In the genomic region with DNA sequence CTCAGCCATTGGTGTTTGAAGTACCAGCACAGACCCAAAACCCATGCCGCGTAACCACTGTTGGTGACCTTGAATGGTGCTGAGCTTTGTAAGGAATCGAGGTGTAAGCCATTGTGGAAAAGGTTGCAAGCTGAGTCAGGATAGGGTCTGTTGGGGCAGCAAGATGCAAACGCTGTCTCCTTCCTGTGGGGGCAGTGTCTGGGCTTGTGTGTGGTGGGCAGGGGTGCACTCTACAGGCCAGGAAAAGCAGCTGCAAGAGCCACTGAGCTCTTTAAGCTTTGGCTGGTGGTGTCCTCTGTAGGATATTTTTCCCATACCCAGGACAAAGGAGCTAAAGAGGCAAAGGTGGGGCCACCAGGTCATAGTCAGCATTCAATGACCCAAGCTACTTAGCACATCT, we compare ENCODE assay signal across 7 mouse cellular contexts. TPM values are rescaled to one million over a fixed set of nuclear protein-coding genes. Genes with fewer than 3 reads are reported as not detected.
DNase-seq lines count a peak whose midpoint lies in the region; ATAC-seq and TF ChIP-seq lines count a peak whose summit lies in the region.

No protein-coding gene starts in this region.

- ATAC-seq in hindbrain, embryonic 15.5 days (ENCODE audit: low FRiP score, low read depth) = peak; percentile 68; the same call in 1 of the 2 replicates

- H3K4me1 ChIP-seq in testis, adult 2 months (ENCODE audit: control insufficient read depth, insufficient read depth, low read length) = no peaks in the 10 kb centered on the region
- H3K4me1 ChIP-seq in hindbrain, embryonic 15.5 days (replicated peaks) = peaks cover 14% of the 10 kb centered on the region
- H3K4me1 ChIP-seq in midbrain, embryonic 10.5 days = peaks cover 3% of the 10 kb centered on the region

- no peaks in the 10 kb centered on the region for H3K27me3 ChIP-seq in testis, adult 2 months (ENCODE audit: control insufficient read depth, insufficient read depth, low read length)
- no peaks in the 10 kb centered on the region for H3K27me3 ChIP-seq in hindbrain, embryonic 15.5 days
- no peaks in the 10 kb centered on the region for H3K27me3 ChIP-seq in midbrain, embryonic 10.5 days (ENCODE audit: low read depth, poor library complexity, severe bottlenecking)

- no peaks in the 10 kb centered on the region for H3K9me3 ChIP-seq in hindbrain, embryonic 15.5 days
- H3K9me3 ChIP-seq in midbrain, embryonic 10.5 days (replicated peaks) = no peaks in the 10 kb centered on the region

- no peak overlapping the region for H3K4me2 ChIP-seq in hindbrain, embryonic 15.5 days

- H3K27ac ChIP-seq in testis, adult 2 months (ENCODE audit: control insufficient read depth, insufficient read depth, low read depth, low read length) = no peak overlapping the region
- H3K27ac ChIP-seq in hindbrain, embryonic 15.5 days (replicated peaks) = no peak overlapping the region
- no peak overlapping the region for H3K27ac ChIP-seq in midbrain, embryonic 10.5 days (replicated peaks)

- no peak for TF ChIP-seq POLR2A in testis, adult 2 months (IDR thresholded peaks at IDR 0.05; ENCODE audit: control insufficient read depth, low read depth, low read length)

- DNase-seq in testis, postnatal 10 days (ENCODE audit: low spot score) = no peak
- peak; percentile 79 for DNase-seq in embryo, embryonic 10 days (ENCODE audit: low spot score)
- DNase-seq in midbrain, embryonic 10.5 days (ENCODE audit: low spot score) = peak; percentile 61
- DNase-seq in c-Kit-positive CD71-positive TER-119-positive erythroid progenitor cells, embryonic 14.5 days (ENCODE audit: low spot score) = no peak
- no peak for DNase-seq in urinary bladder, postnatal 14 days (ENCODE audit: low spot score)

- no peak overlapping the region for H3K9ac ChIP-seq in hindbrain, embryonic 15.5 days

- WGBS in hindbrain, embryonic 15.5 days = 41% methylated on average over 4 of the region's 4 CpGs
- WGBS in midbrain, embryonic 10.5 days = 54% methylated on average over 4 of the region's 4 CpGs

- H3K36me3 ChIP-seq in testis, adult 2 months (ENCODE audit: control insufficient read depth, insufficient read depth, low read length) = no peaks in the 10 kb centered on the region; the same call in 1 of the 2 replicates
- H3K36me3 ChIP-seq in hindbrain, embryonic 15.5 days = peaks cover 21% of the 10 kb centered on the region
- peaks cover 56% of the 10 kb centered on the region for H3K36me3 ChIP-seq in midbrain, embryonic 10.5 days

- TF ChIP-seq CTCF in testis, adult 2 months (IDR thresholded peaks at IDR 0.05; ENCODE audit: control insufficient read depth, insufficient read depth, insufficient replicate concordance, low read depth, low read length) = peak; percentile 79; the same call in 1 of the 2 replicates

- H3K4me3 ChIP-seq in testis, adult 2 months (ENCODE audit: control insufficient read depth, low read depth, low read length) = no peak overlapping the region
- no peak overlapping the region for H3K4me3 ChIP-seq in hindbrain, embryonic 15.5 days
- H3K4me3 ChIP-seq in midbrain, embryonic 10.5 days = no peak overlapping the region

RNA-seq across cellular contexts. Expression of a gene that starts 32.0 kb away (rescaled TPM):
- 4,001 and 4,433 TPM in 2 replicates for polyA plus RNA-seq in testis, adult 2 months (2012; rRNA removed)
- 1.5 TPM in 2 replicates for polyA plus RNA-seq in hindbrain, embryonic 15.5 days (2015; fragmentation: Nextera tagmentation; extraction: Ambion mirVana)
- 0.86 and 1.2 TPM in 2 replicates for polyA plus RNA-seq in midbrain, embryonic 10.5 days (2016; fragmentation: Nextera tagmentation; extraction: Ambion mirVana)

Comparison
In these comparisons a context has a peak if more than half of its experiments do, and no peak if none do; other contexts are left out.
1. DNase-seq: peak in embryo, embryonic 10 days (single experiment) and midbrain, embryonic 10.5 days (single experiment); none in testis, postnatal 10 days (single experiment), c-Kit-positive CD71-positive TER-119-positive erythroid progenitor cells, embryonic 14.5 days (single experiment) and urinary bladder, postnatal 14 days (single experiment).
2. RNA of a gene that starts 32.0 kb away (polyA plus RNA-seq): 4,001 to 4,433 TPM in testis, adult 2 months; 1.5 TPM in hindbrain, embryonic 15.5 days and 0.86 to 1.2 TPM in midbrain, embryonic 10.5 days; every median in the first group is over 1,000 times any median in the second.